Mouse (Mus musculus) adrenal gland, postnatal 4 days (tissue): ENCODE measurements around the gene Tmcc3. TPM values are rescaled to one million over a fixed set of nuclear protein-coding genes. Genes with fewer than 3 reads are reported as not detected.

Experiments
- DNase-seq, 2 experiments: peaks; one replicate each; pipeline ENCODE4 v3.0.0; 2021 to 2022; ENCODE audit warnings: low spot score in 2 of 2, mixed read lengths in 2 of 2
- total RNA-seq, 2 experiments: library from RNA; stranded (reverse); gene quantifications; 2 replicates each; pipeline ENCODE4 v1.2.3; 2021

Tmcc3 gene
- total RNA-seq, 2 experiments from 2014 or later = 23.7 to 23.9 TPM

GRCm38 (mm10) chr10:94462386-94463064 lies 150.8 kb downstream of the Tmcc3 start:
- DNase-seq = peak in 1 of 2 experiments; percentile 19

- no peak for DNase-seq
Observed at GRCm38 (mm10) chr10:94463410-94463809, 151.7 kb downstream of the Tmcc3 start.

DNA sequence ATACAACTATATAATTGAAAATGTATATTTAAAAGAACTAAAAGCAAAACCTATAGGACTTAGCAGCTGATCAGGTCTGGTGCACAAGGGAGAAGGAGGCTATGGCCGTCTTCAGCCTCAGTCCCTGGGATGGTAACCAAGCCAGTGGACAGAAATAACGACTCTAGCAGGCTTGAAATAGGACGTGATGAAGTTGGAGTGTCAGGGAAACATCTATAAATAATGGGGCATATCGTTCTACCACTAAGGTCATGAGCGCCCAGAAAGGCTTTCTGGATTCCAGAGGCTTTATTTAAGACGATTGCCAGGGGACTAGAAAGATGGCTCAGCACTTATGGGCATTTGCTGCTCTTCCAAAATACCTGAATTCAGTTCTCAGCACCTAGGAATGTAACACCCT lies 153.9 kb downstream of the Tmcc3 start:
- no peak for DNase-seq

- no peak for DNase-seq
Observed at GRCm38 (mm10) chr10:94466313-94466712, 154.6 kb downstream of the Tmcc3 start.

DNA sequence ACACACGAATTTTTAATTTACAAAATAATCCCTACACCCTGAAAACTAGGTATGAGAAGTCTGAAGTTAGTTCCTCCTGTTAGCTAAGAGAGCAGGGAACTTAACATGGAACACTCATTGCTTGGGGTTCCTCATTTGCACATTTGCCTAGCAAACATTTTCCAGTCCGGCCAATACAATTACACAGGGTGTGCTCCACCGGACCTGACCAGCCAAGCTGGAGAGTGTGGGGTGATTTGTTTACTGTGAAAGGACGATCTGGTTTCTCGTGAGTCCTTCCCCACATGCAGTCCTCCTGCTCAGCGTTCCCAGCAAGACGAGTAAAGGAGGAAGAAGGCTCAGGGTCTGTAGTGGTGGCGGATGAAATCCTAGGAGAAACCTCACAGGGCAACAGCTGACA lies 159.7 kb downstream of the Tmcc3 start:
- no peak for DNase-seq

GRCm38 (mm10) chr10:94473501-94473900 lies 161.8 kb downstream of the Tmcc3 start:
- no peak for DNase-seq

GRCm38 (mm10) chr10:94474185-94474584 lies 162.4 kb downstream of the Tmcc3 start:
- no peak for DNase-seq

GRCm38 (mm10) chr10:94477366-94478225 lies 165.8 kb downstream of the Tmcc3 start:
- DNase-seq = no peak

DNA sequence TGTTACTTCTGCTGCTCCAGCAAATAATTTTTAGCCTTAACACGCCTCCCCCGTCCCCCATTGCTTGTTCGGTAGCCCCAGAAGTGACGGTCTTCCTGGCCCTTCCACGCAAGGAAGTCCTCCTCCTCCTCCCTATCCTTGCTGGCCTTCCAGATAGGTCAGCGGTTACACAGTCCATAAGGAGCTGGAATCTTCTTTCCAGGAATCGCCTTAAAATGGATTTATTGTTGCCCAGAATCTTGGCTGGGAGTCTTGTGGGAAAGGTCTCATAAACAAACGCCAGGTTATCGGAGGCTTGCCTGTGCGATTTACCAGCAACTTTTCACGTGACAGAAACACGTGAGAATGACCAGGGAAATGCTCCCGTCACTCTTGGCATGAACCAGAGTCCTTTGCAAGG lies 167.9 kb downstream of the Tmcc3 start:
- no peak for DNase-seq

DNA sequence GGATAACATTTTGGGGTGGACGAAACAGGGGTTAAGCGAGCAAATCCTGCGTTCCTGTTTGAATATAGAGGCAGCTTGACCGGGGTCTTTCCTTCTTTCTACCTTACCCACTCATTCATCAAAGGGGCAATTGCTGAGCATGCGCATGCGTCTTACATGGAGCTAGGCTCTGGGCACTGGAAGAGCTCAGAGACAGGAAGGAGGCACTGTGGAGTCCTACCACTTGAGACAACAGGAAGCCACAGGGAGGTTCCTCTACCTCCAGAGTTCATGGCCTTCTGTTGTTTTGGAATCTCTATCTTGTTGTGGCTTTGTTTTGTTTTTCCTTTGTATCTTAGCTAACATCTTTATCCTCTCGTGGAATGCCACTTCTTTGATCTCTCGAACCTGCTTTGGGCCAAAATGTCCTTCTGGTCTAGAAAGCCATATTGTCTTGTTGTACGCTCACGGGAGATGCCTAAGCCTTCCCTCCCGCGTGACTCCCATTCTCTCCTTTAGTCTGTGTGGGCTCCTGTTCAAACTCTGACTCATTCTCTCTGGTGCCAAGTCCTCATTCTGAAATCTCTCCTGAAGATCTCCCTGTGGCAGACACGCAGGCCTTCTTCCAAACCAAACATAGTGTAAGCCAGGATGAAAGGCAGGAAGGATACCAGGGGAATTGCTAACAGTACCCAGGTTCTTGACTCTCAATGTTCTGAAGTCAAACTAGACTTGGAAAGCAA lies 168.8 kb downstream of the Tmcc3 start:
- no peak for DNase-seq

DNA sequence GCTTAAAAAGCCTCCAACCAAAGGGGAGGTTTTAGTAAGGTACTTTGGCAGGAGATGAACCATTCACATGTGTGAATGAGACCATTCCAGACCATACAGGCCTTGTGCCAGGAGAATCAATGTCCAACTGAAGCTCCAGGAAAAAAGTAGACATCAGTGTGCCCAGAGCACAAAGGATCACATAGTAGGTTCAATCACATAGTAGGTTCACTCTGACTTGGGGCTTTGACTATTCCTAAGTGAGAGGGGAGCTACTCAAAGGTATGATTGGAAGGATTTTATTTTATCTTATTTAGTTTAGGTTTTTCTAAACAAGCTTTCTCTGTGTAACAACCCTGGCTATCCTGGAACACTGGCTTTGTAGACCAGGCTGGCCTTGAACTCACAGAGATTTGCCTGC lies 169.9 kb downstream of the Tmcc3 start:
- no peak for DNase-seq

DNA sequence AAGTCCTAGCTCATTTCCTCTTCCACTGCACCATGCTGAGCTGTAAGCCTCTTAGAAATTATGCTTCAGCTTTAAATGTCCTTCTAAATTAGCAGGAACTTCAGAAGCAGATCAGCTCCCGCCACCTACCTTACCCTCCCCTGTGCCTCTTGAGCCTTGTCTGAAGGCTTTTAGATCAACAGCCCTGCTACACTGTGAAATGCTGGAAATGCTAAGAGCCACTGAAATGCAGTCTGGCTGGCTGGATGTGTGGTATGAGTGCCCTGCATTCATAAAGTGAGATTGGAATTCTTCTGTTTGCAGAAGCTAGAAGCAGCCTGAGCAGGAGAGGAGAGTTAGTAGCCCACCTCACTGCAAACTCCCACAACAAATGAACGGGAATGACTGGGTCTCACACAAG lies 174.4 kb downstream of the Tmcc3 start:
- DNase-seq = no peak

- no peak for DNase-seq
Observed at GRCm38 (mm10) chr10:94489509-94489908, 177.8 kb downstream of the Tmcc3 start.

- no peak for DNase-seq
Observed at GRCm38 (mm10) chr10:94491006-94491405, 179.3 kb downstream of the Tmcc3 start.

GRCm38 (mm10) chr10:94494403-94494846 lies 182.7 kb downstream of the Tmcc3 start:
- no peak for DNase-seq

DNA sequence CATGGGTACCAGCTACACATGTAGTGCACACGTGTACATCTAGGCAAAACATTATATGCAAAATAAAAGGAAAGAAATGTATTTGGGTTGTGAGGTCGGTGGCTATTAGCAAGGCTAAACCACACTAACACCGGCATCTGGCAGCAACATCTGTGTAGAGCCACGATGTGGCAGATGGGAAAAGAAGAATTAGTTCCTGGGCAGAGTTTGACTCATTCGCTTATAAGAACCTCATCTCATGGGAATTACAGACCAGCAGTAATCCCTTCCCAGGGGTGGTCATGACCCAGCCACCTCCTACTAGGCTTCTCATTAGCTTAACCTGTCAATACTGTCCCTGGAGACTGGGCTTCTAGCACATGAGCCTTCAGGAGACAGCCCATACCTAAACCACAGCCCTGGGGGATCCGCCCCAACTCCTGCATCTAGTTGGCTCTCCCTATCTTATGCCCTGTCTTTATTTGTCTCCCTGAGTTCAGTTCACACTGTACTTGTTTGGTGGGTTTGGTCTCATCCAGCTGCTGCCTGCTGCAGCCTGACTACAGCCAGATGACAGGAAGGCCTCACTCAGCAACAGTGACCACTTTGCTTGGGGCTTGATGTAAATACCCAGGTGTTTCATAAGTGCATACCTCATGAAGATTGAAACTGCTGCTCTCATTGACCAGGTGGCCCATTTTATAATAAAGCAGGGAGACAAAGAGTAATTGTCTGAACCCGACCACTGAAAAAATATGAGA lies 183.9 kb downstream of the Tmcc3 start:
- DNase-seq = no peak

- no peak for DNase-seq
Observed at GRCm38 (mm10) chr10:94496826-94497440, 185.2 kb downstream of the Tmcc3 start.

DNA sequence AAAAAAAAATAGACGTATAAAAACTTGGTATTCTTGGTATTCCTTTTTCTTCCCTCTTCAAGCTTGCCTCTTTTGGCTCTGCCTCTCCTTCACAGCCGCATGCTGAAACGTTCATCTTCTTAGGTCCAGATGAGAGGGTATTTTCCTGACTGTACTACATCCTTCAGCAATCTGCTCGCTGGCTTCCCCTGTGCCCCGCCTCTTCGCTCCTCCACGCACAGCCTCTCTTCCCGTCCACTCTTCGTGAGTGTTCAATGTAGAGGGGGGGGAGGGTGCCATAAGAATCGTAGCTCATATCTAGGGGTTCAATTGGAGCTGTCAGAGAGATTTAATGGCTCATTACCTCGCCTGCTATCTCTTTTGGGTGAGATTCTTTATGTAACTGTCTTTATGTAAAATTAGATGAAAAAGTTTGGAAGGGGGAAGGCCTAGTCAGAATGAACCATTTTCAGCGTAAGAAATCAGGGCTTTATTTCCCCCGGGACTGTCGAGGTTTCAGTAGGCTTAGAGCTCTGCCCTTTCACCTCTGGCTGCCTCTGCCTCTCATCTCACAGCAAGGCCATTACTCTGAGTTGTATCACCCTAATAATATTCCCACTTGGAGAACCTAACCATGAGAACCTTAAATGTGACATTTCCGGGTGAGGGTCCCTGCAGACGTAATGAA lies 188.6 kb downstream of the Tmcc3 start:
- DNase-seq = no peak

DNA sequence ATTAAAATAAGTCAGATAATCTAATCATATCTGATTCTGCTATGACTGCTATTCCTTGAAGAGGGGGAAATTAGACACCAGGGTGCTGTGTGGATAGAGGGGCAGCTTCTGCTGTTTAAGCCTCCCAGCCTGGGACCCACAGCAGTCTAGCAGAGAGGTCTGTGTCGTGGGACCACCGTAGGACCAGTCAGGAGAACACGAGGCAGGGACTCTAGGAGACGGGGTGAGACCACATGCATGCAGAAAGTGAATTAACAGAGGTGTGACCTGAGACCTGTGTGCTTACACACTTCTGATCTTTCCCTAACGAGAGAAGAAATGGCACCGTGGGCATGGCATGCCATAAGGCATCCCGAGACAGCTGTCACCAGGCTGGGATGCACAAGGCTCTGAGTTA lies 189.1 kb downstream of the Tmcc3 start:
- no peak for DNase-seq

GRCm38 (mm10) chr10:94501796-94502195 lies 190.0 kb downstream of the Tmcc3 start:
- DNase-seq = no peak
